Mouse (Mus musculus): ENCODE data around the gene Osbpl11. TPM values are rescaled to one million over a fixed set of nuclear protein-coding genes. Genes with fewer than 3 reads are reported as not detected.
A peak's percentile ranks its signal among the peaks of the same experiment; 100 is the strongest.

Gene Osbpl11
- total RNA-seq, 2 experiments from 2014 or later = 13.8 to 14.5 TPM

GRCm38 (mm10) chr16:33242046-33242445 lies 57.2 kb downstream of the Osbpl11 start:
- no peak for DNase-seq

GRCm38 (mm10) chr16:33244136-33244691 lies 59.3 kb downstream of the Osbpl11 start:
- no peak for DNase-seq

GRCm38 (mm10) chr16:33244933-33245470 lies 60.1 kb downstream of the Osbpl11 start:
- no peak for DNase-seq

GRCm38 (mm10) chr16:33246526-33246925 lies 61.7 kb downstream of the Osbpl11 start:
- no peak for DNase-seq

DNA sequence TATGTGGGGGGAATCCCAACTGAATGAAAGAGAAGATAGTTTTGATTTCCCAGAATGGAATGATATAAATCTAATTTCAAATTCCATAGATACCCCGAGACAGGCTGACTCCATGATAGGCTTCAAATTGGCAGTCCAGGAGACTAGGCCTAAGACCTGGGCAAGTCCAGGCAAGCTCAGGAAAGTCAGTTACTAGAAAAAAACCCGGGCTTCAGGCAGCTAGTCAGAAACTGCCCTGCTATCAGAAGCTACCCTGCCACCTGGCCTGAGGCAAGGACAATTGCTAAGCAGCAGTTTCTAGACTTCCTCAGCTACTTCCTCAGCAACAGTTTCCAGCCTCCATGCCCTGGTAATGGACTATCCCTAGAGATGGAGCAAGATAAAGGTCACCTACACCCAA lies 62.1 kb downstream of the Osbpl11 start:
- DNase-seq = no peak

DNA sequence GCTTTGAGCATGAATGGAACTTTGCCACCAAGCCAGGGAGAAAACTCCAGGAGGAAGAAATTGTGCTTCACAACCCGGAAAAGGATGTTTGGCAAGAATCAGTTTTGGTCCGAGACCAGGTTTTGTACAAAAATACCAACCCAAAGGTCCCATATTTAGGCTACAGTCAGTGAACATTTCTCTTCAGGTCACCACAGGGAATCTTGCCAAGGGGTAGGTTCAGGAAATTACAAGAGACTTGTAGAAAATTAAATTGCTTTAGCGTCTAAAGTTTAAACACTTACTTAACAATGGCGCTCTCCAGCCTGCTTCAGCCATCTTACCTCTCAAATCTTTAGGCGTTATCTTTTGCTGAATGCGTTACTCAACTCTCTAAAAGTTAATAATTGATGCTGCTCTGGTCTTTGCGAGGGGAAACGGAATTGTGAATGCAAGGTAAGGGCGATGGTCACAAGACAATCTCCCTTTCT lies 65.8 kb downstream of the Osbpl11 start:
- no peak for DNase-seq

DNA sequence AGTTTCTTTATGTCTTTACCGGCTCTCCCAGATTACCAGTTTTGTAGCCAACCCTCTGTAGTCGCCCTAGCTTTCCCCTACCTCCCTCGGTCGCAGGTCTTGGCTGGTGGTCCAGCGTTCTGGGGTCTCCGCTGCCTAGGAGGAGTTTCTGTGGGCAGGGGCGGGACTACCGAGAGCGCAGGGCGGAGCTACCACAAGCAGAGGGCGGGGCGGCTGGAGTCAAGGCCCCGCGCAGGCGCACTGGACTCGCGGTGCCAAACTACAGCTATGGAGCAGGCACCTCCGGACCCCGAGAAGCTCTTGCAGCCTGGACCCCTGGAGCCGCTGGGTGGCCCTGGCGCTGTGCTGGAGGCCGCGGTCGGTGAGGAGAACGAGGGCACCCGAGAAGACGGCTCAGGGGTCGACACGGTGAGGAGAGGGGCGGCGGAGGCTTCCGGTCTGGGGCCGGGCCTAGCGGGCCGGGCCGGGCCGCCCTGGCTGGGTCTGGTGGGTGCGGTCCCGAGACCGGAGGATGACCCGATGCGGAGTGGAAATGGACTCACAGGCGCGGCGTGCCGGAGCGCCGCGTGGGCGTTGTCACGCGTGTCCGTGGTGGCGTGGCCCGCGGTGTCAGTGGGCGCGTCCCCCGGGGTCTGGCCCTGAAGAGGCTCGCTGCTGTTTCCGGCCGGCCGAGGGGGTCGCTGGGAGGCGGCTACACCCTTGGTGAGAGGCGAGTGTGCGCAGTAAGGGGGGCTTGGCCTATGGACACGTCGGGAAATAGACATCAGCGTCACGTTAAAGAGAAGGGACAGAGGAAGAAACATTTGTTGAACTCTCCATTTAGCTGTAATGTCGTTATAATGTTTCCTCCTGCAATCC lies 66.6 kb downstream of the Osbpl11 start, which contains the start of gene Snx4:
Gene Snx4 (plus strand): TSS at position 249 of the 858 bp plus-strand sequence.
- peak; percentile 89 for DNase-seq

GRCm38 (mm10) chr16:33255601-33256000 lies 70.7 kb downstream of the Osbpl11 start:
- no peak for DNase-seq

- DNase-seq = no peak
Measured at GRCm38 (mm10) chr16:33258530-33258929, 73.7 kb downstream of the Osbpl11 start.

DNA sequence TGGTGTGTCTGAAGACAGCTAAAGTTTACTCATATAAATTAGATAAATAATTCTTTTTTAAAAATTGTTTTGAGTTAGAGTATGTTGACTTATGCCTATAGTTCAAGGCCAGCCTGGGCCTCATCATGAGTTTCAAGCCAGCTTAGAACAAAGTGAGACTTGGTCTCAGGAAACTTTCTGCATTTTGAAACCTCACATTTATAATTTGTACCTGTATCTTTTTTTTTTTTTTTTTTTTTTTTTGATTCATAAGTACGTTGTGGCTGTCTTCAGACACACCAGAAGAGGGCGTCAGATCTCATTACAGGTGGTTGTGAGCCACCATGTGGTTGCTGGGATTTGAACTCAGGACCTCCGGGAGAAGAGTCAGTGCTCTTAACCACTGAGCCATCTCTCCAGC lies 75.0 kb downstream of the Osbpl11 start:
- no peak for DNase-seq

GRCm38 (mm10) chr16:33260825-33261224 lies 76.0 kb downstream of the Osbpl11 start:
- no peak for DNase-seq

- no peak for DNase-seq
Measured at GRCm38 (mm10) chr16:33261584-33262061, 76.8 kb downstream of the Osbpl11 start.

GRCm38 (mm10) chr16:33262096-33262495 lies 77.2 kb downstream of the Osbpl11 start:
- no peak for DNase-seq

GRCm38 (mm10) chr16:33267616-33268253 lies 82.9 kb downstream of the Osbpl11 start:
- no peak for DNase-seq

DNA sequence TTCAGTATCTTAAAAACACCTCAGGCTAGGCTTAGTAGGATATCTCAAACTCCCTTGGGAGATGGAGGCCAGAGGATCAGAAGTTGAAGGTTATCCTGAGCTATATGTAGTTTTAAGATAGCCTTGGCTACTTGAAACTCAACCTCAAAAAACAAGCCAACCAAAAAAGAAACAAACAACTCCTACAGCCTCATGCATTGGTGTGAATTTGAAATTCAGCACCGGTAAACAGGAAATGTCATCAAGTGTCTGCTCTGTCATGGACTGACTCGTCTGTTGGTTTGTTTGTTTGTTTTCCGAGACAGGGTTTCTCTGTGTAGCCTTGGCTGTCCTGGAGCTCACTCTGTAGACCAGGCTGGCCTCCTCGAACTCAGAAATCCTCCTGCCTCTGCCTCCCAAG lies 87.0 kb downstream of the Osbpl11 start:
- DNase-seq = no peak

DNA sequence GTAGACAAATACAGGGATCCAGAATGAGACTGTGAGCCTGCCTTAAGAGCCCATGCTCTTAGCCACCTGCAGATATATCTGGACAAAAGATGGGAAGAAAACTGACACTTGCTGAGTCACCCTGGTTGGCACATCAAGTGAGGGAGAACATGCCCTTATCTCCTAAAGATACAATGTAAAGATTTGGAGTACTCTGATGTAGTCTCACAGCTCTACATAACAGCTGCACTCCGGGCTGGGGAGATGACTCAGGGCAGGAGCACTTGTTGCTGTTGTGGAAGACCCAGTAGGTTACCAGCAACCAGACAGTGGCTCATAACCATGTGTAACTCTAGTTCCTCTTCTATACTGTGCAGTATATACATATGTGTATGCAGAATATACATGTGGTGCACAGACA lies 98.2 kb downstream of the Osbpl11 start:
- no peak for DNase-seq

GRCm38 (mm10) chr16:33288536-33288935 lies 103.7 kb downstream of the Osbpl11 start:
- DNase-seq = no peak

GRCm38 (mm10) chr16:33289981-33290380 lies 105.1 kb downstream of the Osbpl11 start:
- no peak for DNase-seq

GRCm38 (mm10) chr16:33292241-33292640 lies 107.4 kb downstream of the Osbpl11 start:
- DNase-seq = no peak

Measured in gastrocnemius, postnatal 25 days (tissue).